Mouse (Mus musculus): ENCODE results near the gene Inmt. TPM values are rescaled to one million over a fixed set of nuclear protein-coding genes. Genes with fewer than 3 reads are reported as not detected.

The Inmt gene
- polyA plus RNA-seq, 1 experiment from 2014 or later: not detected

DNA sequence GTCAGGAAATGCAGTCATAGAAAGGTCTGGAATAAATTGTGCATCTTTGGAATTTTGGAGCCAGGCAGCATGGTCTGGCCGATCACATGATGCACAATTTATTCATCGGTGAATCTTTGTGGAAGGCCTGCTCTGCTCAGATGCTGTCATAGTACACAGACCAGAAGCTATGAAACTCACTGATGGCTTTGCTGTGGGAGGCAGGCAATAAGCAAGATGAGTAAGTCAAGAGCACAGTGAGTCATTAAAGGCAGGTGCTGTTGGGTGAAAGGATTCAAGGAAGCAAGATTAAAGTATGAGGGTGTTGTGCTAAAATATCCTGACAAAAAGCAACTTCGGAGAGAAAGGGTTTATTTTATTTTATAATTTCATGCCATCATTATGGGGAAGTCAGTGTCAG is 22.6 kb downstream of the Inmt start:
- Histone ChIP-seq H3K9ac (ENCODE audit: low read depth, low read length) (no peak overlapping the region), H3K27ac (ENCODE audit: low read depth, low read length) (no peak overlapping the region), H3K27me3 (ENCODE audit: control insufficient read depth, insufficient read depth, low read length) (no peaks in the 10 kb centered on the region), H3K4me1 (replicated peaks; ENCODE audit: control insufficient read depth, insufficient read depth, low read length) (no peaks in the 10 kb centered on the region), H3K4me3 (ENCODE audit: low read depth, low read length) (no peak overlapping the region), H3K9me3 (ENCODE audit: control insufficient read depth, low read length) (no peaks in the 10 kb centered on the region), H3K4me2 (replicated peaks; ENCODE audit: low read depth, low read length) (no peak overlapping the region), H3K36me3 (ENCODE audit: control insufficient read depth, insufficient read depth, low read length) (no peaks in the 10 kb centered on the region)
- ATAC-seq (ENCODE audit: low FRiP score): no peak
- DNase-seq (ENCODE audit: low spot score): no peak
- 96% methylated on average over 3 of the region's 3 CpGs for WGBS

DNA sequence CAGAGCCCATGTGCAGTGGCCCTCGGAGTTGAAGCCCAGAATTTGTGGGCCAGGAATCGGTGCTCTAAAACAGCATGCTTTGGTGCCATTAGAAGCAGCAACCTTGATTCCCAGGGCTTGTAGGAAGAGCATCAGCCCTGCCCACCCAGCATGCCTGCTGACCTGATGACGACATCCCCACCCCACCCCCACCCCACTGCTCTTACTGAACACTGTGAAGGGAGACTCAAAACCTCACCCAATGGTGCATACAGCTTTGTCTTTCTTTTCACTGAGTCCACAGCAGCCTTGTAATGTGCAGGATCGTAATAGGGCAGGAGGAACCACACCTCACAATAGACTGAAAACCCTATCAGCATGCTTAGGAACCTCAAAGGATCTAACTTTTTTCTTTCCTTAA is 28.7 kb downstream of the Inmt start:
- no peak overlapping the region for H3K4me2 ChIP-seq (replicated peaks; ENCODE audit: low read depth, low read length)
- ATAC-seq (ENCODE audit: low FRiP score): no peak
- WGBS: 27% methylated on average over 4 of the region's 4 CpGs
- peak; percentile 28 for DNase-seq (ENCODE audit: low spot score)
- no peaks in the 10 kb centered on the region for H3K36me3 ChIP-seq (ENCODE audit: control insufficient read depth, insufficient read depth, low read length)
- H3K9me3 ChIP-seq (ENCODE audit: control insufficient read depth, low read length): no peaks in the 10 kb centered on the region
- no peaks in the 10 kb centered on the region for H3K27me3 ChIP-seq (ENCODE audit: control insufficient read depth, insufficient read depth, low read length)
- no peak overlapping the region for H3K4me3 ChIP-seq (ENCODE audit: low read depth, low read length)
- H3K4me1 ChIP-seq (replicated peaks; ENCODE audit: control insufficient read depth, insufficient read depth, low read length): no peaks in the 10 kb centered on the region
- no peak overlapping the region for H3K27ac ChIP-seq (ENCODE audit: low read depth, low read length)
- no peak overlapping the region for H3K9ac ChIP-seq (ENCODE audit: low read depth, low read length)

DNA sequence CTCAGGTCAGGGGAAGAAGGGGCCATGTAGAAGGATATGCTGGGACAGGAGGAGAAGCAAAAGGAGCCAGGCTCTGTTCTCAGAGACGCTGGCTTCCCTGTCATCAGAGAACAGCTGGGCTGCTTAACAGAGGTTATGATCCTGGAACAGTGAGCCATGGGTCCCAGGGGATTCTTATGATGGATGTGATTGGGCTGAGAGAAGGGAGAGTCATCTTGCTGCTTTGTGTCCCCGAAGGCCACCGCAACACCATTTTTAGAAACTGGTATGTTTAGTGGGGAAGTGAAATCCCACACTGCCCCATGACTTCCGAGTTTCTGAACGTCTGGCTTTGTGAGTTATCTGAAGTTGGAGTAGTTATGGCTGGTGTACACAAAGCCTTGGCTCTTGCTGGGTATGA is 29.6 kb downstream of the Inmt start:
- ATAC-seq (ENCODE audit: low FRiP score): no peak
- peak; percentile 19 for DNase-seq (ENCODE audit: low spot score)
- Histone ChIP-seq H3K9me3 (ENCODE audit: control insufficient read depth, low read length) (no peaks in the 10 kb centered on the region), H3K4me1 (replicated peaks; ENCODE audit: control insufficient read depth, insufficient read depth, low read length) (no peaks in the 10 kb centered on the region), H3K9ac (ENCODE audit: low read depth, low read length) (no peak overlapping the region), H3K36me3 (ENCODE audit: control insufficient read depth, insufficient read depth, low read length) (no peaks in the 10 kb centered on the region), H3K27me3 (ENCODE audit: control insufficient read depth, insufficient read depth, low read length) (no peaks in the 10 kb centered on the region), H3K4me3 (ENCODE audit: low read depth, low read length) (no peak overlapping the region), H3K4me2 (replicated peaks; ENCODE audit: low read depth, low read length) (no peak overlapping the region), H3K27ac (ENCODE audit: low read depth, low read length) (no peak overlapping the region)
- 76% methylated on average over 5 of the region's 5 CpGs for WGBS

DNA sequence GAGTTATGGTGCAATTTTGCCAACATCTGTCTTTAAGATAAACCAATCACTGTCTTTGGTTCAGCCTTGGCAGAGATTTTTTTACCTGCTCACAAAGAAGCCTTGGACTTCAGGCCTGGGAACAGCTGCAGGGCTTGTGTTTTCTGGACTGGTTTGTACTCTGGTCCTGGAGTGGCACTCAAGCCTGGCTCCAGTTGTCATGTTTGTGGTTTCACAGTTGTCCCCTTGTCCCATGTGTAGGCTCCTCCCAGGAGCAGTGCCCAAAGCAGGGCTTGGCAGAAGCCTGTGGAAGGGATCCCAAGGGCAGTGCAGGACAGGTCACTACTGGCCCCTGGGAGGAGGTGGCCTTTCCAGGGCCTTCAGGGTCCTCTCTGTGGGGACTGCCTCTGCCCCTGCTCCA is 36.5 kb downstream of the Inmt start:
- Histone ChIP-seq H3K9me3 (ENCODE audit: control insufficient read depth, low read length) (no peaks in the 10 kb centered on the region), H3K27me3 (ENCODE audit: control insufficient read depth, insufficient read depth, low read length) (no peaks in the 10 kb centered on the region), H3K27ac (ENCODE audit: low read depth, low read length) (no peak overlapping the region), H3K4me2 (replicated peaks; ENCODE audit: low read depth, low read length) (no peak overlapping the region), H3K9ac (ENCODE audit: low read depth, low read length) (no peak overlapping the region), H3K36me3 (ENCODE audit: control insufficient read depth, insufficient read depth, low read length) (no peaks in the 10 kb centered on the region), H3K4me1 (replicated peaks; ENCODE audit: control insufficient read depth, insufficient read depth, low read length) (no peaks in the 10 kb centered on the region), H3K4me3 (ENCODE audit: low read depth, low read length) (no peak overlapping the region)
- ATAC-seq (ENCODE audit: low FRiP score) (no peak), DNase-seq (ENCODE audit: low spot score) (no peak)

DNA sequence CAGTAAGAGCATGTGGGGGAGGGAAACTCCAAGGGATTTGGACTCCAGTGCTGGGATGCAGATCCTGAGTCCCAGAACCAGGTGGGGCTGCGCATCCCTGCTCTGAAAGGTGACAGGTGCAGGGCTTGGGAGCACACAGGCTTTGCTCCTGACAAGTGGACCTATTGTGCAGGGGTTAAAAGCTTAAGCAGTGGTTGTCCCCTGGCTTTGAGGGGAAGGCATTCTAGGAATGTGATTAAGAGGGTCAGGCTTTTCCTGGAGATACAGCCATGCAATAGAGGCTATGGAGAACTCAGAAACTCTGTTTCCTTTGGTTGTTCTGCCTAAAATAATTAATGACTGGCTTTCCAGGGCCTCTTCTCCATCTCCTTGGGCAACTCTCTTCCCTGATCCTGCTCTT is 41.4 kb downstream of the Inmt start:
- DNase-seq (ENCODE audit: low spot score) (no peak), ATAC-seq (ENCODE audit: low FRiP score) (no peak)
- H3K9me3 ChIP-seq (ENCODE audit: control insufficient read depth, low read length): no peaks in the 10 kb centered on the region
- no peak overlapping the region for H3K27ac ChIP-seq (ENCODE audit: low read depth, low read length)
- WGBS: 50% methylated on average over 1 of the region's 1 CpGs
- H3K4me2 ChIP-seq (replicated peaks; ENCODE audit: low read depth, low read length): no peak overlapping the region
- no peaks in the 10 kb centered on the region for H3K36me3 ChIP-seq (ENCODE audit: control insufficient read depth, insufficient read depth, low read length)
- no peak overlapping the region for H3K4me3 ChIP-seq (ENCODE audit: low read depth, low read length)
- no peaks in the 10 kb centered on the region for H3K4me1 ChIP-seq (replicated peaks; ENCODE audit: control insufficient read depth, insufficient read depth, low read length)
- H3K27me3 ChIP-seq (ENCODE audit: control insufficient read depth, insufficient read depth, low read length): no peaks in the 10 kb centered on the region
- no peak overlapping the region for H3K9ac ChIP-seq (ENCODE audit: low read depth, low read length)

DNA sequence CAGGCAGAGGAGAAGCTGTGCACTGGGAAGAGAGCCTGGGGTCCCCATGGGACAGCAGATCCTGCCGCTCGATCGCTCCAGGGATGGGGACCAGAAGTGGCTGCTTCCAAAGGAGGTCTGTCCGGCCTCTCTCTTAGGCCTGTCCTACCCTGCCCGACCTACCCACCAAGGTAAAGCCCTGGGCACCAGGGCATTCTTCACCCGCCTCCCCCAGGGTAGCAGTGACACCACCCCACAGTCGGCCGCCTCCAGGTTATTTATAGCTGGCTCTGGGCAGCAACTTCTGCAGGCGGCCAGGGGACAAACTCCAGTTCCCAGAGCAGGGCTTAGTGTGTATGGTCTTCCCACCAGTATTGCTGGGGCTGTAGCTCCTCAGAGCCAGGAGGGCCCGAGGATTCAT is 42.0 kb downstream of the Inmt start, which contains the start of gene Crhr2:
Gene Crhr2, minus strand, starts transcription at position 223 of the 400 bp plus-strand sequence.
- no peak for ATAC-seq (ENCODE audit: low FRiP score)

DNA sequence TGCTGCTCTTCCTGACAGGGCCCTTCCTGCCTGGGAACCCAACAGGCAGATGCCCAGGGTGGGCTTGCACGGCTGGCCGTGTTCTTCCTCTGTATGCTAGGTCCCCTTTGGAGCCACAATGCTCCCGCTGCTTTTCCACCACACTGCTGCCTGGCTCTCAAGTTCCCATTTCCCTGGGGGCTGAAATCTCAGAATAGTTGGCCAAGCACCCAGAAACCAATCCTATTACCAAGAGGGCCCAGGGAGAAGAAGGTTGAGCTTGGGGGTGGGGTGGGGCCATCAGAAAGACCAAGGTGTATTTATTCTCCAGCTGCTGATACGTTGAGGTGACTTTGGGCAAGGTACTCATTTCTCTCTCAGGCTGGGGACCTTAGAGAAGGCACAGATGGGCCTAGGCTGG is 43.5 kb downstream of the Inmt start:
- Histone ChIP-seq H3K4me3 (ENCODE audit: low read depth, low read length) (no peak overlapping the region), H3K4me1 (replicated peaks; ENCODE audit: control insufficient read depth, insufficient read depth, low read length) (no peaks in the 10 kb centered on the region), H3K9me3 (ENCODE audit: control insufficient read depth, low read length) (no peaks in the 10 kb centered on the region), H3K27ac (ENCODE audit: low read depth, low read length) (no peak overlapping the region), H3K36me3 (ENCODE audit: control insufficient read depth, insufficient read depth, low read length) (no peaks in the 10 kb centered on the region), H3K4me2 (replicated peaks; ENCODE audit: low read depth, low read length) (no peak overlapping the region), H3K27me3 (ENCODE audit: control insufficient read depth, insufficient read depth, low read length) (no peaks in the 10 kb centered on the region), H3K9ac (ENCODE audit: low read depth, low read length) (no peak overlapping the region)
- DNase-seq (ENCODE audit: low spot score) (no peak), ATAC-seq (ENCODE audit: low FRiP score) (no peak)
- 90% methylated on average over 4 of the region's 4 CpGs for WGBS

More for the DNA sequence above, 42.0 kb downstream of the Inmt start, which contains the start of gene Crhr2:
- no peak for DNase-seq (ENCODE audit: low spot score)
- no peak within 1 kb of the TSS for H3K4me2 ChIP-seq (replicated peaks; ENCODE audit: low read depth, low read length)
- WGBS: 79% methylated on average over 10 of the region's 10 CpGs
- no peak within 1 kb of the TSS for H3K27ac ChIP-seq (ENCODE audit: low read depth, low read length)
- no peaks in the 10 kb centered on the region for H3K9me3 ChIP-seq (ENCODE audit: control insufficient read depth, low read length)
- H3K27me3 ChIP-seq (ENCODE audit: control insufficient read depth, insufficient read depth, low read length): no peaks in the 10 kb centered on the region
- no peaks in the 10 kb centered on the region for H3K36me3 ChIP-seq (ENCODE audit: control insufficient read depth, insufficient read depth, low read length)
- no peak within 1 kb of the TSS for H3K9ac ChIP-seq (ENCODE audit: low read depth, low read length)
- H3K4me3 ChIP-seq (ENCODE audit: low read depth, low read length): no peak within 1 kb of the TSS
- no peaks in the 10 kb centered on the region for H3K4me1 ChIP-seq (replicated peaks; ENCODE audit: control insufficient read depth, insufficient read depth, low read length)

DNA sequence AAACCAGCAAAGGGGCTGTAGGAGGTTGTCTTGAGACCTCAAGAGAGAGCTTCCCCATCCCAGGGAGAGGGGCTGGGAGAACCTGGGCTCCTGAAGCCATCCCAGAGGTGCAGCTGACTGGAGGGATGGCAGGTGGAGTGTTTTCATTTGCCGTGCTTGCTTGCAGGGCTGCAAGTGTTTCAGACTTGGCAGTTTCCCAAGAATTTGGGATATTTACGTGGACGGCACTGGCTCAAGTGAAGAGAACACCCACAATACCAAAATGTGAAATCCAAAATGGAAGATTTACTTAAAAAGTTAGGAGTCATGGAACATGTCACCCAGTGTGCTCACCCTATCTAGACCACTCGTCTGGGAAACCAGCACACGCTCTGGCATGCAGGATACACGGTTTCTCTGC is 44.2 kb downstream of the Inmt start:
- no peaks in the 10 kb centered on the region for H3K27me3 ChIP-seq (ENCODE audit: control insufficient read depth, insufficient read depth, low read length)
- no peak overlapping the region for H3K9ac ChIP-seq (ENCODE audit: low read depth, low read length)
- no peaks in the 10 kb centered on the region for H3K36me3 ChIP-seq (ENCODE audit: control insufficient read depth, insufficient read depth, low read length)
- H3K27ac ChIP-seq (ENCODE audit: low read depth, low read length): no peak overlapping the region
- no peak for ATAC-seq (ENCODE audit: low FRiP score)
- no peak for DNase-seq (ENCODE audit: low spot score)
- no peak overlapping the region for H3K4me3 ChIP-seq (ENCODE audit: low read depth, low read length)
- WGBS: 75% methylated on average over 6 of the region's 6 CpGs
- H3K4me1 ChIP-seq (replicated peaks; ENCODE audit: control insufficient read depth, insufficient read depth, low read length): no peaks in the 10 kb centered on the region
- no peak overlapping the region for H3K4me2 ChIP-seq (replicated peaks; ENCODE audit: low read depth, low read length)
- H3K9me3 ChIP-seq (ENCODE audit: control insufficient read depth, low read length): no peaks in the 10 kb centered on the region

DNA sequence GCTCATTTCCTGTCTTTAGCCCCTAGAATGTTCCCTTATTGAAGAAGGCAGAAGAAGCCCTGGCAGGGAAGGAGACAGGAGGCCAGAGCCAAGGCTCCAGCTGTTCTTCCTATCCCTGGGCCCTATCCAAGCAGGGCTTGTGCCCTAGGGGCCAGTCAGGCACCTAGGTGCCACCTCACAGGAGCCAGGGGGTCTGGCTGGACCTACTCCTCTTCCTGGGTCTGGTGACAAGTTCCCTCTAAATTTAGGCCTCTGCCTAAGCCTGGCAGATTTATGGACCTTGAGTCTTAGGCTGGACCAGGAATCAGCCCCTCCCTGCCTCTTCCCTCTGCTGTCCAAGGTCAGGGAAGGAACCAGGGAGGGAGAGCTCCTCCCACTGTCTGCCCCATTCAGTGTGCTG is 46.5 kb downstream of the Inmt start:
- H3K27ac ChIP-seq (ENCODE audit: low read depth, low read length): no peak overlapping the region

More for the DNA sequence above, 46.5 kb downstream of the Inmt start:
- Histone ChIP-seq H3K36me3 (ENCODE audit: control insufficient read depth, insufficient read depth, low read length) (no peaks in the 10 kb centered on the region), H3K9me3 (ENCODE audit: control insufficient read depth, low read length) (no peaks in the 10 kb centered on the region), H3K9ac (ENCODE audit: low read depth, low read length) (no peak overlapping the region), H3K4me1 (replicated peaks; ENCODE audit: control insufficient read depth, insufficient read depth, low read length) (no peaks in the 10 kb centered on the region), H3K27me3 (ENCODE audit: control insufficient read depth, insufficient read depth, low read length) (no peaks in the 10 kb centered on the region), H3K4me2 (replicated peaks; ENCODE audit: low read depth, low read length) (no peak overlapping the region), H3K4me3 (ENCODE audit: low read depth, low read length) (no peak overlapping the region)
- ATAC-seq (ENCODE audit: low FRiP score) (no peak), DNase-seq (ENCODE audit: low spot score) (no peak)
